Mouse (Mus musculus): ENCODE measurements around the gene Fig4. TPM values are rescaled to one million over a fixed set of nuclear protein-coding genes. Genes with fewer than 3 reads are reported as not detected.

Fig4 gene
- polyA plus RNA-seq, 1 experiment from 2014 or later: 34.4 TPM

GRCm38 (mm10) chr10:41163108-41163507 lies 140.0 kb downstream of the Fig4 start:
- 83% methylated on average over 2 of the region's 2 CpGs for WGBS
- Histone ChIP-seq H3K9me3 (ENCODE audit: control insufficient read depth, low read length) (no peaks in the 10 kb centered on the region), H3K36me3 (ENCODE audit: control insufficient read depth, insufficient read depth) (no peaks in the 10 kb centered on the region), H3K27me3 (replicated peaks; ENCODE audit: control insufficient read depth, insufficient read depth, low read length) (no peaks in the 10 kb centered on the region), H3K27ac (ENCODE audit: low read length) (no peak overlapping the region), H3K4me2 (ENCODE audit: low read length) (no peak overlapping the region), H3K9ac (replicated peaks; ENCODE audit: low read depth, low read length) (no peak overlapping the region), H3K4me3 (replicated peaks; ENCODE audit: low read length) (no peak overlapping the region), H3K4me1 (replicated peaks; ENCODE audit: control insufficient read depth, insufficient read depth, low read length) (no peaks in the 10 kb centered on the region)
- no peak for ATAC-seq

GRCm38 (mm10) chr10:41157296-41157695 lies 145.8 kb downstream of the Fig4 start:
- 90% methylated on average over 2 of the region's 2 CpGs for WGBS
- Histone ChIP-seq H3K9me3 (ENCODE audit: control insufficient read depth, low read length) (no peaks in the 10 kb centered on the region), H3K4me2 (ENCODE audit: low read length) (no peak overlapping the region), H3K36me3 (ENCODE audit: control insufficient read depth, insufficient read depth) (no peaks in the 10 kb centered on the region), H3K27me3 (replicated peaks; ENCODE audit: control insufficient read depth, insufficient read depth, low read length) (no peaks in the 10 kb centered on the region), H3K9ac (replicated peaks; ENCODE audit: low read depth, low read length) (no peak overlapping the region), H3K4me1 (replicated peaks; ENCODE audit: control insufficient read depth, insufficient read depth, low read length) (no peaks in the 10 kb centered on the region), H3K4me3 (replicated peaks; ENCODE audit: low read length) (no peak overlapping the region), H3K27ac (ENCODE audit: low read length) (no peak overlapping the region)
- no peak for ATAC-seq

DNA sequence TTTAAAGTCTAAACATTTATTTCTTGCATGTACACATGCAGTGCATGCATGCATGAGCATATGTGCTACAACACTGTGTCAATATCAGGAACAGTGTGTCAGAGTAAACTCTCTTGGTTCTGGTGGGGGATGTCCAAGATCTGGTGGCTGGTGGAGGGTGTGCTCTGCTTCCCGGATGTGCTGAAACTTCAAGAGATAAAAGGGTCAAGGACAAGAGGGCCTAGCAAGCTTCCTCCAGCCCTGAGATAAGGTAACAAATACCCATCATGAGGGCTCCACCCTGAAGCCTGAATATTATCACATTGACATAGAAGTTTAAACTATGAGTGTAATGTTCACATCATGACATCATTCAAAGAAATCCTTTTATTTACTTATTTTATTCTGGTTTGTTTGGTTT lies 146.4 kb downstream of the Fig4 start:
- WGBS: 96% methylated on average over 1 of the region's 1 CpGs
- no peak overlapping the region for H3K4me2 ChIP-seq (ENCODE audit: low read length)
- H3K27ac ChIP-seq (ENCODE audit: low read length): no peak overlapping the region
- no peaks in the 10 kb centered on the region for H3K9me3 ChIP-seq (ENCODE audit: control insufficient read depth, low read length)
- H3K27me3 ChIP-seq (replicated peaks; ENCODE audit: control insufficient read depth, insufficient read depth, low read length): no peaks in the 10 kb centered on the region
- H3K4me3 ChIP-seq (replicated peaks; ENCODE audit: low read length): no peak overlapping the region
- H3K9ac ChIP-seq (replicated peaks; ENCODE audit: low read depth, low read length): no peak overlapping the region
- no peaks in the 10 kb centered on the region for H3K4me1 ChIP-seq (replicated peaks; ENCODE audit: control insufficient read depth, insufficient read depth, low read length)
- ATAC-seq: no peak
- H3K36me3 ChIP-seq (ENCODE audit: control insufficient read depth, insufficient read depth): no peaks in the 10 kb centered on the region

DNA sequence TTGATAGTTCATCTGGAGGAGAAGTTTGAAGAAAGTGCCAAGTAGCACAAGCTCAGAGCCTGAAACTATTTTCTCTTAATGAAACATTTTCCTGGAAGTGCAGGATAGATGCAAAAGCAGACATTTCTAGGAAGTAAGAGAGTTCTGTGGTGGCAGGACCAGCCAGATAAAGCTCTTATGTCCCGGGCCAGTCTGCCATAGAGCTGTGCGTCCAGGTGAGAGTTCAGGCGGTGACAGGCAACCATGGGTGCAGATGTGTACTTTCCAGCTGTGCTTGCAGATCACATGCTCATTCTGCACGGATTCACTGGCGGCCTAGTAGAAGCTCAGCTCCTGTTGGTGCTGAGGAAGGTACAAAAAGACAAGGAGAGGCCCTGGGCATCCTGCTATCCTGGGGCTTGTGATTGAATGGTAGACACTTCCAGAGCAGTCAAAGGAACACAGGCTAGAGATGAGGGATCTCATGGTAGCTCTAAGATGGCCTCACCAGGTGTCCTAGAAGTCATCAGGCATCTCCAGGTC lies 149.8 kb downstream of the Fig4 start:
- Histone ChIP-seq H3K4me3 (replicated peaks; ENCODE audit: low read length) (no peak overlapping the region), H3K27me3 (replicated peaks; ENCODE audit: control insufficient read depth, insufficient read depth, low read length) (no peaks in the 10 kb centered on the region), H3K27ac (ENCODE audit: low read length) (no peak overlapping the region), H3K9ac (replicated peaks; ENCODE audit: low read depth, low read length) (no peak overlapping the region), H3K4me2 (ENCODE audit: low read length) (no peak overlapping the region), H3K4me1 (replicated peaks; ENCODE audit: control insufficient read depth, insufficient read depth, low read length) (no peaks in the 10 kb centered on the region), H3K9me3 (ENCODE audit: control insufficient read depth, low read length) (no peaks in the 10 kb centered on the region), H3K36me3 (ENCODE audit: control insufficient read depth, insufficient read depth) (no peaks in the 10 kb centered on the region)
- 89% methylated on average over 5 of the region's 5 CpGs for WGBS
- no peak for ATAC-seq

- Histone ChIP-seq H3K4me2 (ENCODE audit: low read length) (no peak overlapping the region), H3K9ac (replicated peaks; ENCODE audit: low read depth, low read length) (no peak overlapping the region), H3K4me1 (replicated peaks; ENCODE audit: control insufficient read depth, insufficient read depth, low read length) (no peaks in the 10 kb centered on the region), H3K4me3 (replicated peaks; ENCODE audit: low read length) (no peak overlapping the region), H3K27ac (ENCODE audit: low read length) (no peak overlapping the region), H3K9me3 (ENCODE audit: control insufficient read depth, low read length) (no peaks in the 10 kb centered on the region), H3K27me3 (replicated peaks; ENCODE audit: control insufficient read depth, insufficient read depth, low read length) (no peaks in the 10 kb centered on the region), H3K36me3 (ENCODE audit: control insufficient read depth, insufficient read depth) (no peaks in the 10 kb centered on the region)
- ATAC-seq: no peak
- WGBS: 82% methylated on average over 4 of the region's 4 CpGs
Observed at GRCm38 (mm10) chr10:41151901-41152300, 151.2 kb downstream of the Fig4 start.

GRCm38 (mm10) chr10:41151441-41151840 lies 151.6 kb downstream of the Fig4 start:
- H3K9me3 ChIP-seq (ENCODE audit: control insufficient read depth, low read length): no peaks in the 10 kb centered on the region
- H3K27me3 ChIP-seq (replicated peaks; ENCODE audit: control insufficient read depth, insufficient read depth, low read length): no peaks in the 10 kb centered on the region
- no peak overlapping the region for H3K4me2 ChIP-seq (ENCODE audit: low read length)
- no peak overlapping the region for H3K4me3 ChIP-seq (replicated peaks; ENCODE audit: low read length)
- 69% methylated on average over 18 of the region's 18 CpGs for WGBS
- H3K27ac ChIP-seq (ENCODE audit: low read length): no peak overlapping the region
- H3K4me1 ChIP-seq (replicated peaks; ENCODE audit: control insufficient read depth, insufficient read depth, low read length): no peaks in the 10 kb centered on the region
- no peak overlapping the region for H3K9ac ChIP-seq (replicated peaks; ENCODE audit: low read depth, low read length)
- no peak for ATAC-seq
- no peaks in the 10 kb centered on the region for H3K36me3 ChIP-seq (ENCODE audit: control insufficient read depth, insufficient read depth)

- no peak overlapping the region for H3K9ac ChIP-seq (replicated peaks; ENCODE audit: low read depth, low read length)
- H3K4me3 ChIP-seq (replicated peaks; ENCODE audit: low read length): no peak overlapping the region
- no peaks in the 10 kb centered on the region for H3K4me1 ChIP-seq (replicated peaks; ENCODE audit: control insufficient read depth, insufficient read depth, low read length)
- ATAC-seq: no peak
- no peaks in the 10 kb centered on the region for H3K36me3 ChIP-seq (ENCODE audit: control insufficient read depth, insufficient read depth)
- no peaks in the 10 kb centered on the region for H3K9me3 ChIP-seq (ENCODE audit: control insufficient read depth, low read length)
- WGBS: 60% methylated on average over 10 of the region's 10 CpGs
- H3K27ac ChIP-seq (ENCODE audit: low read length): no peak overlapping the region
- no peaks in the 10 kb centered on the region for H3K27me3 ChIP-seq (replicated peaks; ENCODE audit: control insufficient read depth, insufficient read depth, low read length)
- H3K4me2 ChIP-seq (ENCODE audit: low read length): no peak overlapping the region
Observed at GRCm38 (mm10) chr10:41151021-41151420, 152.0 kb downstream of the Fig4 start.

DNA sequence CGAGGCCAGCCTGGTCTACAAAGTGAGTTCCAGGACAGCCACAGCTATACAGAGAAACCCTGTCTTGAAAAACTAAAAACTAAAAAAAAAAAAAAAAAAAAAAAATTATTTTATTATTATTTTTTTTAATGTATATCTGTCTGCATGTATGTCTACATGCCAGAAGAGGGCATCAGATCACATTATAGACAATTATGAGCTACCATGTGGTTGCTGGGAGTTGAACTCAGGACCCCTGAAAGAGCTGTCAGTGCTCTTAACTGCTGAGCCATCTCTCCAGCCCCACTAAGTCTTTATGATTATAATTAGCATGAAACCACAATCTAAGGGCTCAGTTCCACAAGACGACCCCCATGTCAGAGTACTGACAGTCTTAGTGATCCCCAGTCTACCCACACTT lies 152.6 kb downstream of the Fig4 start:
- no peak for ATAC-seq
- Histone ChIP-seq H3K9ac (replicated peaks; ENCODE audit: low read depth, low read length) (no peak overlapping the region), H3K27ac (ENCODE audit: low read length) (no peak overlapping the region), H3K36me3 (ENCODE audit: control insufficient read depth, insufficient read depth) (no peaks in the 10 kb centered on the region), H3K4me2 (ENCODE audit: low read length) (no peak overlapping the region), H3K4me3 (replicated peaks; ENCODE audit: low read length) (no peak overlapping the region), H3K27me3 (replicated peaks; ENCODE audit: control insufficient read depth, insufficient read depth, low read length) (no peaks in the 10 kb centered on the region), H3K9me3 (ENCODE audit: control insufficient read depth, low read length) (no peaks in the 10 kb centered on the region), H3K4me1 (replicated peaks; ENCODE audit: control insufficient read depth, insufficient read depth, low read length) (no peaks in the 10 kb centered on the region)
- 75% methylated on average over 2 of the region's 2 CpGs for WGBS

GRCm38 (mm10) chr10:41149307-41149706 lies 153.8 kb downstream of the Fig4 start:
- no peak for ATAC-seq
- WGBS: 83% methylated on average over 3 of the region's 3 CpGs
- no peaks in the 10 kb centered on the region for H3K9me3 ChIP-seq (ENCODE audit: control insufficient read depth, low read length)
- H3K9ac ChIP-seq (replicated peaks; ENCODE audit: low read depth, low read length): no peak overlapping the region
- no peaks in the 10 kb centered on the region for H3K36me3 ChIP-seq (ENCODE audit: control insufficient read depth, insufficient read depth)
- H3K27me3 ChIP-seq (replicated peaks; ENCODE audit: control insufficient read depth, insufficient read depth, low read length): no peaks in the 10 kb centered on the region
- no peak overlapping the region for H3K4me2 ChIP-seq (ENCODE audit: low read length)
- H3K4me3 ChIP-seq (replicated peaks; ENCODE audit: low read length): no peak overlapping the region
- H3K4me1 ChIP-seq (replicated peaks; ENCODE audit: control insufficient read depth, insufficient read depth, low read length): no peaks in the 10 kb centered on the region
- no peak overlapping the region for H3K27ac ChIP-seq (ENCODE audit: low read length)

DNA sequence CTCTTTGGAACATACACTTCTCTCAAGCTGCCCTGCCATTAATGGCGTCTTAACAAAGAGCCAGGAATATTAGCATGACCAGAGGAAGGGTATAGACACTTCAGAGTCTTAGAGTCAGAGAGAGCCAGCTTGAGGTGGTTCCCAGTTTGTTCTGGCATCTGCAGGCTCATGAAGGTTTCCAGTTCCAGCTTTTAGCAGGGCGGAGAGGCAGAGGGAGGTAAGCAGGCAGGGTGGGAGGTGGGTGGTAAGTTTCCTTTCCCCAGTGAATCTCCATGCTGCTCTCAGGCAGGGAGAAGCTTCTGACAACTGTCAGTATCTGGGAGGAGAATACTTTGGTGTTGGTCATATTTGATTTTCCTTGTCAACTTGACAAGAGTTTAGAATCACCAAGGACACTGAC lies 156.9 kb downstream of the Fig4 start:
- Histone ChIP-seq H3K9ac (replicated peaks; ENCODE audit: low read depth, low read length) (no peak overlapping the region), H3K27ac (ENCODE audit: low read length) (no peak overlapping the region), H3K4me1 (replicated peaks; ENCODE audit: control insufficient read depth, insufficient read depth, low read length) (no peaks in the 10 kb centered on the region), H3K4me2 (ENCODE audit: low read length) (no peak overlapping the region), H3K36me3 (ENCODE audit: control insufficient read depth, insufficient read depth) (no peaks in the 10 kb centered on the region), H3K9me3 (ENCODE audit: control insufficient read depth, low read length) (no peaks in the 10 kb centered on the region), H3K4me3 (replicated peaks; ENCODE audit: low read length) (no peak overlapping the region), H3K27me3 (replicated peaks; ENCODE audit: control insufficient read depth, insufficient read depth, low read length) (no peaks in the 10 kb centered on the region)
- WGBS: 63% methylated on average over 2 of the region's 2 CpGs
- ATAC-seq: no peak
